Mouse (Mus musculus): ENCODE measurements around the gene Atp6v0a1.

- TF ChIP-seq POLR2A (IDR thresholded peaks at IDR 0.05; ENCODE audit: insufficient read length, low read depth), result no peak
- no peak for TF ChIP-seq MYOG (IDR thresholded peaks at IDR 0.05; ENCODE audit: control insufficient read depth in 1 of 3, insufficient read depth in 1 of 3, insufficient read length in 2 of 3, low read depth in 2 of 3)
- no peak for TF ChIP-seq MAX (IDR thresholded peaks at IDR 0.05; ENCODE audit: low read depth)
- no peak for TF ChIP-seq POLR2AphosphoS2 (IDR thresholded peaks at IDR 0.05; ENCODE audit: insufficient read length, low read depth)
- TF ChIP-seq TCF12 (IDR thresholded peaks at IDR 0.05; ENCODE audit: insufficient read depth, poor library complexity, severe bottlenecking), result no peak
- TF ChIP-seq TCF3 (IDR thresholded peaks at IDR 0.05; ENCODE audit: insufficient read length, low read depth), result no peak
- TF ChIP-seq USF1 (IDR thresholded peaks at IDR 0.05; ENCODE audit: low read depth), result no peak
- no peak for TF ChIP-seq E2F4 (IDR thresholded peaks at IDR 0.05; ENCODE audit: insufficient read depth)
- no peak for TF ChIP-seq REST (IDR thresholded peaks at IDR 0.05; ENCODE audit: insufficient read depth, insufficient read length)
These were observed 55.8 kb downstream of the Atp6v0a1 start for GRCm38 (mm10) chr11:101065002-101065401.
